Mouse (Mus musculus): Measurements from ENCODE around the gene Rac2.

Gene Rac2

GRCm38 (mm10) chr15:78588049-78588448, 15.5 kb upstream of the Rac2 start:
- DNase-seq (ENCODE audit: low spot score): no peak

DNA sequence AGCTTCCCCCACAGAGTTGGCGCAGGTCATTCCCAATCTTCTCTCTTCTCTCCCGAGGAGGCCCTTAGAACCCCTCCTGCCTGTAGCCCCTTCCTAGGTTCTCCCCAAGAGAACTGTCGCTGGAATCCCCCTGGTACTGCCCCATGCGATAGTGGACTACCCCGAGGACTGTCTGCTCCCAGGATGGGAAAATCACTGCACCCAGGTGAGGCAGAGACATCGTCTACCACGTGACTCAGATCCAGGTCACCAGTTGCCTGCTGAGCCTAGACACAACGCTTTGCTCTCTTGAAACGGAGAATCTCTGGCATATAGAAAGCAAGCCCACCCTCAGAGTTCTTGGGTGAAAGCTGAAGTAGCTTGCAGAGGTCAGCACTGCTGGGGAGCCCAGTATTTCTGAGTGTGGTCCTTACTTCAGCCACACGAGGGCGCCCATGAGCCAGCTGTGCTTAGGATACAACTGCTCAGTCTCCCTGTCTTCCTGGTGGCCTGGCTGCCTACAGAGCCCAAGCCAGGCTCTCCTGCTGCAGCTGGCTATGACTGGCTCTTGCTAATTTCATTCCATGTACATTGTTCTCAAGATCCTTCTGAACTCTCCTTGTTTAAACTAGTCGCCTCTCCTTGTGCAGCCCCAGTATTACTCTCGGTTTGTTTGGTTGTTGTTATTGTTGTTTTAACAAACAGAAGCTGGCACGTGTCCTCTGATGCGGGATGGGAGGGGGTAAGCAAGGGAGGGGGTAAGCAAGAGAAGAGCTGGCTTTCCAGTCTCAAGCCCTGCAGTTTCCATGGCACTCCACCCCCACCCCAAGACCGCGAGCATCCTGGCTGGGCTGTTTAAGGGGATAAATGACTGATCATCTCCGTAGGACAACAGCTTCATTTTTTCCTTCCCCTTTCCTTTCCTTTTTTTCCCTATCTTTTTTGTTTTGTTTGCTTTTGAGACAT, 14.7 kb upstream of the Rac2 start:
- DNase-seq (ENCODE audit: low spot score): peak; percentile 63

DNA sequence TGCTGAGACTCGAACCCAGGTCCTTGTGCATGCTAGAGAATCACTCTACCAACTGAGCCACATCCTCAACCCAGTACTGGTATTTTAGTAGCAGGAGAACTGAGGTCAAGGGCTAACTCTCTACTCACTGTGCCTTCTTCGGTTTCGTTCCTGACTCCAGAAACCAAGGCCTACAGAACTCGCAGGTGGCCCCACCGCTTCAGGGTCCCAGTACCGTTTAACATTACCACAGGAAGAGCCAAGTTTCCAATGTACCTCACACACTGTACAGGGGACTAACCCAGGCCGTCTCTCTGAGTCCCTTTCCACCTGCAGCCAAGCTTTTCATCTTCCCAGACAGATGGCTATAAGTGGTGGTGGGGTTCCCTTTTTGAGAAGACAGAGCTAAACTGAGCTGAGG, 12.8 kb upstream of the Rac2 start:
- no peak for DNase-seq (ENCODE audit: low spot score)

DNA sequence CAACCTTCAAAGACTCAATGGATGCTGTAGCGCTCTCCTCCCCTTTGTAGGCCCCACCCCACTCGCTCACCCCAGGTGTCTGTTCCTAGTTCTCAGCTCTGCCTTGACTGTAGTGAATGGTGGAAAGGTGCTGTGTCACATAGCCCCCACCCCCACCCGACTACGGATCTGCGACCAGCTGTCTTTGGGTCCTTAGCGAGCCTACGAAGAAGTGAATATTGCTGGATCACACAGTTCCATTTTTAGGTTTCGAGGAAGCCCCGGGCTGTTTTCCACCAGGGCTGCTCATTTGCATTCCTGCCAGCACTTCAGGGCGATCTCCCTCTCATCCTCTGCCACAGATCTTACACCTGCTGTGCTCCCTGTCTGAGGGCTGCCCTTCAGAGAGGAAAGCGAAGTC, 10.8 kb upstream of the Rac2 start:
- DNase-seq (ENCODE audit: low spot score): no peak

DNA sequence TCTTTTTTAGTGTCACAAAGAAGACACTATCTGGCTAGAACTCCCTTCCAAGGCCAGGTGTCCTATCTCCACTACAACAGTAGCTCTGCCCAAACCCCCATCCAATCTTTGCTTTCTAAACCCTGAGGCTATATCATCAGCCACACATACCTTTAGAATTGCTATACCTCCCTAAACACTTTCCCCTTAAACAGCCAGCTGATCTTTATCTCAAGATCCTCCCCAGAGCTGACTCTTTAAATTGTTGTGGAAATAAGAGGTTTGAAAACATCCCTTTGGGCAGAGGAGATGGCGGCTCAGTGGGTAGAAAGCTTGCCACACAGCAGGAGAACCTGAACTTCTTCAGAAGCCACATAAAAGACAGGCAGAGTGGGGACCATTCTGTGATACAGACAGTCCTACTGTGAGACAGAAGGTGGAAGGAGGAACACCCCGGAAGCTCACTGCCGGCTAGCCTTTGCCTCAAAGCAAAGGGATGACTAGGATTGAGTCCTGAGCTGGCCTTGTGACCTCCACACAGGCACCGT, 3.8 kb upstream of the Rac2 start:
- DNase-seq (ENCODE audit: low spot score): no peak

DNA sequence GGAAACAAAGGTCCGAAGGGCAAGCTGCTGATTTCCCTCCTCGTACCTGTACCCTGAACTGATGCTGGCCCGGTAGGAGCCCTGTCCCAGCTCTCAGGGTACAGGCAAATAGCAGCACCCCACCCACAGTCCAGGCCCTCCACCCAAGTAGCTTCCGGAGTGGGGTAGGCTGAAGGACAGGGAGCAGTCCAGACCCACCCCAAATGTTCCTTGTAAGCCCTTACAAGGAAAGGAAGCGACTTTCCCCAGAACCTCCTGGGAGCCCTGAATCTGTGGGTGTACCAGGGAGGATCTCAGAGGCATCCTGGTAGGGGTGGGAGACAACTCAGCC, 348 bp downstream of the Rac2 start:
- DNase-seq (ENCODE audit: low spot score): no peak

DNA sequence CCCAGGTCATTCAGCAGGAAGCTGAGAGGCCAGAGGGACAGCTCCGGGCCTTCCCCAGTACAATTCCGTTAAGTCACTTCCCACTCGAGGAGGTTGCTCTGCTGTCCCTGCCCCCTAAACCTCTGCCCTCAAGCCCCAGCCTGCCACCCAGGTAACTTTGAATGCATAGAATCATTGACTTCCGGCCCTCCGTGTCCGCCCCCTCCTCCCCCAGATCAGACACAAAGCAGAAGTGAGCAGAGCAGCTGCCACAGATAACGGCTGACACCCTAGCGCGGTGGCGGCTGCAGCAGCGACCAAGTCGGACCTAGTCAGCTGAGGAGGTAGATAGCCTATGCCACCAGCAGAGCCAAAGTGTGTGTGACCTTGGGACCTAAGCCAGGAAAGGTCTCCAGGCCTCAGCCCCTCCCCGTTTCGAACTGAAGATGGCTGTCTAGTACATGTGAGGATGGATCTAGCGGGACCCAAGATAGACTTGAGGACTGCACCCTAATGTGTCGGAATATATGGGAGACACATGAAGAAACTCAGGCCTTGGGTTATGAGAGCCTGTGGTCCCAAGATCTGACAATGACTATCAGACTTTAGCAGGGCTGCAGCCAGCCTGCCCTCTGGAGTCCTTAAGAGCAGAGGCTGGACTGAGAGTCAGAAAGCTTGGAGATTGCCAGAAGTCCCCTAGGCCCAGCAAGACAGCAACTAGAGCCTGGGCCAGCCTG, 871 bp downstream of the Rac2 start:
- peak; percentile 72 for DNase-seq (ENCODE audit: low spot score)

DNA sequence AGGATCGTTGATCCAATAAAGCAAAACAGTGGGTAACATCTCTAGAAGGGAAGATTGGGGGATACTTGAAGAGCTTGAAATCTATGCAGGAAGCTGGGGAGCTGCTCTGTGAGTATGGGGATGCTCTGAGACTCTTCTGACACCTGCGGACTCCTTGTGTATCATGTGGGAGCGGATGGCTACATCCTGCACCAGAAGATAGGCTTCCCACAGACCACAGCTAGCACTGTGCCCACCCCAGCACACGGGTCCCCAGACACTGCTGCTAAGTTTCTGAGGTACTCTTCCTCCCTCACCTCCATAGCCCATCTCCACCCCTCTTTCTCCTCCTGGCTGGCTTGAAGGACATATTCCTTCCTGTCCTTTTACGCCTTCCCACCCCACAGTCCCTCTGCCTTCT, 2.4 kb downstream of the Rac2 start:
- no peak for DNase-seq (ENCODE audit: low spot score)

- DNase-seq (ENCODE audit: low spot score): no peak
Measured at GRCm38 (mm10) chr15:78567608-78568120, 4.9 kb downstream of the Rac2 start.

GRCm38 (mm10) chr15:78564764-78565435, 7.7 kb downstream of the Rac2 start:
- no peak for DNase-seq (ENCODE audit: low spot score)

GRCm38 (mm10) chr15:78563937-78564336, 8.6 kb downstream of the Rac2 start:
- DNase-seq (ENCODE audit: low spot score): no peak

- DNase-seq (ENCODE audit: low spot score): no peak
Measured at GRCm38 (mm10) chr15:78563344-78563743, 9.2 kb downstream of the Rac2 start.

- no peak for DNase-seq (ENCODE audit: low spot score)
Measured at GRCm38 (mm10) chr15:78559141-78559979, 13.2 kb downstream of the Rac2 start.

DNA sequence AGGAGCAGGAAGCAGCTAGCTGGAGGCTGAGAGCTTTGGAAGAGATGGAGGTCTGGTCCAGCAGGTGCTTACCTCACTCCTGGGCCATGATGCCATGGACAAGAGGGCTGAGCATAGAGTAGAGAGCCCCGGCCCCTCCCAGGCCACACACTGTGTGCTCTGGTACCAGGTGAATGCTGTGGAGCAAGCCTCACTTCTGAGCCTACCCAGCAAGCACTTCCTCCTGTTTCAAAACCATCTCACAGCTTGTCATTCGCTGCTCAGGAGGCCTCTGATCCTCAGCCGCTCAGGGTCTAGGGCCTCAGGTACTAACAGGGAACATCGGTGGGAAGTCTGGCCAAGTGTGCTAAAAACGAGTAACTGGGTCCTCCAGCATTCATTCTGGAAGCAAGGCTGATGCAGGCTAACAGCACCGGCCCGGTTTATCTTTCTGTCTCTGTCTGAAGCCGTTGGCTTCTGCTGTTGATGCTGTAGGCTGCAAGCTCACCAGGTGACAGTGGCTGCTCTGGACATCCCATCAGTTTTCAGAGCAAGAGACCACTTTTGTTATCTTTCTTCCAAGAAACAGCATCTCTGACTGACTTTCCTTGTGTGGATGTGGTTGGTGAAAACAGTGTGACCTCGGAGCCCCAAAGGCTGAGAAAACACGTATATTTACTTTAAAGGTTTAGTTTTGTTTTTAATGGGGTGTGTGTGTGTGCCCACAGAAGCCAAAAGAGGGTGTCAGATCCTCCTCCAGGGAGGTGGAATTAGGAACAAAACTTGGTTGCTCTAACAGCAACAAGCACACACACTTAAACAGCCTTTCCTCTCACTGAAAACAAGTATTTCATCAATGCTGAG, 14.7 kb downstream of the Rac2 start:
- DNase-seq (ENCODE audit: low spot score): no peak

DNA sequence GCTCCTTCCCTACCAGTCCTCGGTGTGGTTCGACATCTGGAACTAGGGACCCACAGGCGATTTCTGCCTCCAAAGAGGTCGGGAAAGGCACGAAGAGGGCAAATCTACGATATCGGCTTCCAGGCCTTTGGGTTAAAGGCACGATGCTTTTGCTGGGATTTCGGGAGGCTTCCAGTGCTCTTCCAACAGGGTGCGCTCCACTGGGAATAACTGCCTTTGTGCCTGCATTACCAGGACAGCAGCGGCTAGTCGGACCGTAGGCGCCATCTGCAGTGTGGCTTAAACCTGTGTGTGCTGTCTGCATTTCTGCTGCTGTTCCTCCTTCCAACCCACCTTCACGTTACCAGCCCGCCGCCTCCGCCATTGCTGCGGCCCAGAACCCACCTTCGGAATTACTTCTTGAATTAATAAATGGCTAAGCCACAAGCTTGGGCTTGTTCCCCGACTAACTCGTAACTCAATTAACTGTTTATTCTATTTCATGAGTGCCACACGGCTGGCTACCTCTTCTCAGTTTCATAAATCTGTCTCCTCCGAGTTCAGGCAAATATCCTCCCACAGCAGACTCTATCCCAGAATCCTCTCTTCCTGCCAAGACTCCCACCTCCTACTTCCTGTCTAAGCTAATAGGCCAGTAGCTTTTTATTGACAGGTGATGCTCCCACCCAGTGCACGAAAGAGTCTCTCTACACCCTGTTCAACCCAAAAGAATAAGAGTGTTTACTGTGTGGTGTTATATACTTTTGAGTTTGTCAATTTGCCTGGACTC, 17.9 kb downstream of the Rac2 start:
- DNase-seq (ENCODE audit: low spot score): no peak

- DNase-seq (ENCODE audit: low spot score): no peak
Measured at GRCm38 (mm10) chr15:78549189-78549734, 23.3 kb downstream of the Rac2 start.

GRCm38 (mm10) chr15:78548711-78549110, 23.9 kb downstream of the Rac2 start:
- no peak for DNase-seq (ENCODE audit: low spot score)

DNA sequence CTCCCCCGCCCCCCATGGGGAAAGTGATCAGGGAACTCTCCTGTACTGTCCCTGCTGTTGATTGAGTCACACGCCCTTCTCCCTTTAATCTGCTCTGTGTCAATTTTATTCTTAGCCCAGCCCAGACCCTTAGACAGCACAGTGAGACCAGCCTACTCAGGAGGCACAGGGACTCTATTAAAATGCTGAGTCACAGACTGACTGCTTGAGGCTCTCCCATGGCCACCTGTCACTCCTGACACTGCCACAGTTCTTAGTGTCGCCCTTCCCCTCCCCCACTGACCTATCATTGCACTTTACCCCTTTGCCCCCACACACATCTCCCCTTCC, 24.3 kb downstream of the Rac2 start:
- no peak for DNase-seq (ENCODE audit: low spot score)

Data from spleen, adult 12 weeks (tissue).